Mouse (Mus musculus) limb, embryonic 12.5 days (tissue): ENCODE data around the gene Rassf4. TPM values are rescaled to one million over a fixed set of nuclear protein-coding genes. Genes with fewer than 3 reads are reported as not detected.
"Not testable (repeated sequence)": the region's sequence is repeated elsewhere in the genome, so short reads cannot be mapped to it uniquely, and the experiment has no call there.

Experiments used
- ATAC-seq: fragments of 200-750 bp; cut with Nextera tagmentation; 2 replicates; pipeline ENCODE4 v1.8.0; 2017; ENCODE audit warnings: low read depth, moderate TSS enrichment; ENCODE audit not compliant: insufficient number of reproducible peaks, insufficient read depth, low FRiP score, low TSS enrichment
- H3K27ac ChIP-seq: fragments of 300-500 bp; sonication (generic); 2 replicates; pipeline ENCODE4 v1.5.1; 2016; ENCODE audit warnings: mild to moderate bottlenecking, moderate library complexity
- H3K27me3 ChIP-seq: fragments of 300-500 bp; sonication (generic); 2 replicates; pipeline ENCODE4 v1.6.1; 2016; ENCODE audit warnings: mild to moderate bottlenecking, moderate library complexity
- H3K36me3 ChIP-seq: fragments of 300-500 bp; sonication (generic); 2 replicates; pipeline ENCODE4 v1.6.1; 2016; ENCODE audit warnings: mild to moderate bottlenecking, moderate library complexity
- H3K4me1 ChIP-seq: fragments of 300-500 bp; sonication (generic); replicated peaks from 2 replicates; pipeline ENCODE4 v1.6.1; 2016
- H3K4me2 ChIP-seq: fragments of 300-500 bp; sonication (generic); 2 replicates; pipeline ENCODE4 v1.6.1; 2016; ENCODE audit warnings: mild to moderate bottlenecking, moderate library complexity
- H3K4me3 ChIP-seq: fragments of 300-500 bp; sonication (generic); replicated peaks from 2 replicates; pipeline ENCODE4 v1.5.1; 2016; ENCODE audit warnings: mild to moderate bottlenecking
- H3K9ac ChIP-seq: fragments of 300-500 bp; sonication (generic); replicated peaks from 2 replicates; pipeline ENCODE4 v1.6.1; 2016; ENCODE audit warnings: mild to moderate bottlenecking, moderate library complexity
- H3K9me3 ChIP-seq: fragments of 300-500 bp; sonication (generic); 2 replicates; pipeline ENCODE4 v1.6.1; 2016; ENCODE audit warnings: mild to moderate bottlenecking, moderate library complexity
- WGBS: fragments of 180-500 bp; shearing (Covaris S2); methylation state at CpG from one replicate; pipeline ENCODE4 v1.1.7; 2016; 5-methylcytosine and 5-hydroxymethylcytosine counted together
- polyA plus RNA-seq: library from polyadenylated mRNA; unstranded; fragments of >200 nt; fragmentation: Nextera tagmentation; extraction: Ambion mirVana; gene quantifications from 2 replicates; pipeline ENCODE4 v1.2.1, GENCODE M21; 2016

Gene Rassf4
- polyA plus RNA-seq, 1 experiment from 2014 or later, result 6.5 TPM

- ATAC-seq, result no peak
- 70% methylated on average over 9 of the region's 9 CpGs for WGBS
- H3K9me3 ChIP-seq, result no peaks in the 10 kb centered on the region
- no peak overlapping the region for H3K9ac ChIP-seq
- H3K4me1 ChIP-seq, result peaks cover 6% of the 10 kb centered on the region; the same call in 1 of the 2 replicates
- no peak overlapping the region for H3K4me2 ChIP-seq
- no peak overlapping the region for H3K4me3 ChIP-seq
- no peaks in the 10 kb centered on the region for H3K36me3 ChIP-seq
- no peaks in the 10 kb centered on the region for H3K27me3 ChIP-seq
- H3K27ac ChIP-seq, result 0 out of 2 replicates have a peak overlapping the region, but pooled peaks have one; percentile 41
Measured at GRCm38 (mm10) chr6:116636581-116637235, 37.0 kb downstream of the Rassf4 start.

- Histone ChIP-seq H3K4me1 (peaks cover 6% of the 10 kb centered on the region; the same call in 1 of the 2 replicates), H3K36me3 (no peaks in the 10 kb centered on the region), H3K4me2 (no peak overlapping the region), H3K27me3 (no peaks in the 10 kb centered on the region), H3K9ac (no peak overlapping the region), H3K9me3 (no peaks in the 10 kb centered on the region), H3K27ac (peak overlapping the region; percentile 59; the same call in 1 of the 2 replicates), H3K4me3 (no peak overlapping the region)
- peak; percentile 56; the same call in 1 of the 2 replicates for ATAC-seq
- WGBS, result 67% methylated on average over 10 of the region's 10 CpGs
Measured at GRCm38 (mm10) chr6:116635251-116636180, 38.2 kb downstream of the Rassf4 start.

GRCm38 (mm10) chr6:116633741-116634695 is 39.7 kb downstream of the Rassf4 start:
- 89% methylated on average over 17 of the region's 17 CpGs for WGBS

GRCm38 (mm10) chr6:116632129-116632528 is 41.6 kb downstream of the Rassf4 start:
- H3K36me3 ChIP-seq, result no peaks in the 10 kb centered on the region
- peaks cover 10% of the 10 kb centered on the region for H3K4me1 ChIP-seq
- no peak overlapping the region for H3K27ac ChIP-seq
- H3K27me3 ChIP-seq, result no peaks in the 10 kb centered on the region
- H3K9me3 ChIP-seq, result no peaks in the 10 kb centered on the region
- no peak overlapping the region for H3K4me3 ChIP-seq
- no peak for ATAC-seq
- H3K9ac ChIP-seq, result no peak overlapping the region
- no peak overlapping the region for H3K4me2 ChIP-seq
- WGBS, result 62% methylated on average over 1 of the region's 1 CpGs

More at GRCm38 (mm10) chr6:116633741-116634695, 39.7 kb downstream of the Rassf4 start:
- Histone ChIP-seq H3K9ac (no peak overlapping the region), H3K27ac (no peak overlapping the region), H3K4me2 (no peak overlapping the region), H3K4me1 (peaks cover 6% of the 10 kb centered on the region; the same call in 1 of the 2 replicates), H3K27me3 (no peaks in the 10 kb centered on the region), H3K9me3 (no peaks in the 10 kb centered on the region), H3K36me3 (no peaks in the 10 kb centered on the region), H3K4me3 (no peak overlapping the region)
- ATAC-seq, result no peak

GRCm38 (mm10) chr6:116629766-116630165 is 44.0 kb downstream of the Rassf4 start:
- H3K36me3 ChIP-seq, result peaks cover 19% of the 10 kb centered on the region
- 92% methylated on average over 10 of the region's 10 CpGs for WGBS
- H3K9me3 ChIP-seq, result no peaks in the 10 kb centered on the region
- H3K4me3 ChIP-seq, result no peak overlapping the region
- H3K4me1 ChIP-seq, result peaks cover 4% of the 10 kb centered on the region; the same call in 1 of the 2 replicates
- no peak overlapping the region for H3K9ac ChIP-seq
- no peak for ATAC-seq
- H3K4me2 ChIP-seq, result no peak overlapping the region
- H3K27ac ChIP-seq, result no peak overlapping the region
- H3K27me3 ChIP-seq, result no peaks in the 10 kb centered on the region

GRCm38 (mm10) chr6:116628539-116629171 is 45.1 kb downstream of the Rassf4 start, which contains the start of gene Zfp422:
Gene Zfp422 (minus strand): TSS chr6:116628999.
- Histone ChIP-seq H3K36me3 (peaks cover 27% of the 10 kb centered on the region), H3K9me3 (no peaks in the 10 kb centered on the region), H3K4me2 (peak within 1 kb of the TSS; percentile 75), H3K27ac (peak within 1 kb of the TSS; percentile 90), H3K4me1 (peaks cover 4% of the 10 kb centered on the region; the same call in 1 of the 2 replicates), H3K9ac (peak within 1 kb of the TSS; percentile 98), H3K4me3 (peak within 1 kb of the TSS; percentile 82), H3K27me3 (no peaks in the 10 kb centered on the region)
- under 1% methylated on average over 56 of the region's 56 CpGs for WGBS
- peak; percentile 82 for ATAC-seq

GRCm38 (mm10) chr6:116628095-116628494 is 45.7 kb downstream of the Rassf4 start:
- Histone ChIP-seq H3K9me3 (no peaks in the 10 kb centered on the region), H3K27me3 (no peaks in the 10 kb centered on the region), H3K4me1 (peaks cover 4% of the 10 kb centered on the region; the same call in 1 of the 2 replicates), H3K36me3 (peaks cover 28% of the 10 kb centered on the region), H3K4me2 (peak overlapping the region; percentile 75), H3K27ac (peak overlapping the region; percentile 90), H3K9ac (peak overlapping the region; percentile 98), H3K4me3 (peak overlapping the region; percentile 82)
- WGBS, result 26% methylated on average over 9 of the region's 9 CpGs
- ATAC-seq, result 0 out of 2 replicates have a peak, but pooled peaks have one; percentile 12

GRCm38 (mm10) chr6:116626417-116626816 is 47.3 kb downstream of the Rassf4 start:
- WGBS, result 95% methylated on average over 9 of the region's 9 CpGs
- not testable (repeated sequence) for H3K4me2 ChIP-seq, H3K4me3 ChIP-seq, H3K27me3 ChIP-seq, H3K9me3 ChIP-seq, ATAC-seq, H3K27ac ChIP-seq, H3K9ac ChIP-seq, H3K4me1 ChIP-seq
- H3K36me3 ChIP-seq, result peaks cover 28% of the 10 kb centered on the region

- Histone ChIP-seq H3K9me3 (no peaks in the 10 kb centered on the region), H3K4me1 (no peaks in the 10 kb centered on the region), H3K9ac (no peak overlapping the region), H3K4me2 (no peak overlapping the region), H3K4me3 (no peak overlapping the region), H3K27me3 (no peaks in the 10 kb centered on the region), H3K36me3 (peaks cover 22% of the 10 kb centered on the region), H3K27ac (no peak overlapping the region)
- no peak for ATAC-seq
- WGBS, result 63% methylated on average over 8 of the region's 8 CpGs
Measured at GRCm38 (mm10) chr6:116621318-116622023, 52.3 kb downstream of the Rassf4 start.

- Histone ChIP-seq H3K36me3 (no peaks in the 10 kb centered on the region), H3K4me1 (no peaks in the 10 kb centered on the region), H3K27me3 (no peaks in the 10 kb centered on the region), H3K4me2 (no peak overlapping the region), H3K9me3 (no peaks in the 10 kb centered on the region), H3K9ac (no peak overlapping the region), H3K4me3 (no peak overlapping the region), H3K27ac (no peak overlapping the region)
- no peak for ATAC-seq
Measured at GRCm38 (mm10) chr6:116618073-116618472, 55.7 kb downstream of the Rassf4 start.
